Mouse (Mus musculus) heart, embryonic 11.5 days (tissue): ENCODE measurements around the gene Psen2. TPM values are rescaled to one million over a fixed set of nuclear protein-coding genes. Genes with fewer than 3 reads are reported as not detected.

Experiments
- ATAC-seq: fragments of 200-750 bp; cut with Nextera tagmentation; replicated peaks from 2 replicates; pipeline ENCODE4 v1.8.0; 2017; ENCODE audit warnings: moderate library complexity; ENCODE audit not compliant: insufficient number of reproducible peaks, low FRiP score, low TSS enrichment
- H3K27ac ChIP-seq: fragments of 300-500 bp; sonication (generic); 2 replicates; pipeline ENCODE4 v1.5.1; 2014; ENCODE audit warnings: mild to moderate bottlenecking, low read depth, low read length
- H3K27me3 ChIP-seq: fragments of 300-500 bp; sonication (generic); 2 replicates; pipeline ENCODE4 v1.6.1; 2014; ENCODE audit warnings: mild to moderate bottlenecking, low read length, mixed read lengths; ENCODE audit not compliant: control insufficient read depth, insufficient read depth
- H3K36me3 ChIP-seq: fragments of 300-500 bp; sonication (generic); 2 replicates; pipeline ENCODE4 v1.6.1; 2014; ENCODE audit warnings: mild to moderate bottlenecking, low read length, moderate library complexity, mixed read lengths; ENCODE audit not compliant: control insufficient read depth, insufficient read depth
- H3K4me1 ChIP-seq: fragments of 300-500 bp; sonication (generic); 2 replicates; pipeline ENCODE4 v1.6.1; 2014; ENCODE audit warnings: low read length; ENCODE audit not compliant: control insufficient read depth, insufficient read depth
- H3K4me2 ChIP-seq: fragments of 300-500 bp; sonication (generic); 2 replicates; pipeline ENCODE4 v1.6.1; 2014; ENCODE audit warnings: mild to moderate bottlenecking, moderate library complexity
- H3K4me3 ChIP-seq: fragments of 300-500 bp; sonication (generic); 2 replicates; pipeline ENCODE4 v1.5.1; 2014; ENCODE audit warnings: low read depth, low read length
- H3K9ac ChIP-seq: fragments of 300-500 bp; sonication (generic); 2 replicates; pipeline ENCODE4 v1.6.1; 2014; ENCODE audit warnings: mild to moderate bottlenecking, low read depth, low read length, moderate library complexity
- H3K9me3 ChIP-seq: fragments of 300-500 bp; sonication (generic); replicated peaks from 2 replicates; pipeline ENCODE4 v1.6.1; 2016; ENCODE audit warnings: low read length; ENCODE audit not compliant: control insufficient read depth
- WGBS: fragments of 180-500 bp; shearing (Covaris S2); extraction: QIAGEN DNeasy Blood & Tissue Kit; methylation state at CpG from one replicate; pipeline ENCODE4 v1.1.7; 2014; ENCODE audit not compliant: insufficient replicate concordance; 5-methylcytosine and 5-hydroxymethylcytosine counted together
- polyA plus RNA-seq: library from polyadenylated mRNA; unstranded; fragments of >200 nt; fragmentation: Nextera tagmentation; extraction: Ambion mirVana; gene quantifications from 2 replicates; pipeline ENCODE4 v1.2.1, GENCODE M21; 2014

The Psen2 gene
- polyA plus RNA-seq, 1 experiment from 2014 or later: 14.7 TPM

DNA sequence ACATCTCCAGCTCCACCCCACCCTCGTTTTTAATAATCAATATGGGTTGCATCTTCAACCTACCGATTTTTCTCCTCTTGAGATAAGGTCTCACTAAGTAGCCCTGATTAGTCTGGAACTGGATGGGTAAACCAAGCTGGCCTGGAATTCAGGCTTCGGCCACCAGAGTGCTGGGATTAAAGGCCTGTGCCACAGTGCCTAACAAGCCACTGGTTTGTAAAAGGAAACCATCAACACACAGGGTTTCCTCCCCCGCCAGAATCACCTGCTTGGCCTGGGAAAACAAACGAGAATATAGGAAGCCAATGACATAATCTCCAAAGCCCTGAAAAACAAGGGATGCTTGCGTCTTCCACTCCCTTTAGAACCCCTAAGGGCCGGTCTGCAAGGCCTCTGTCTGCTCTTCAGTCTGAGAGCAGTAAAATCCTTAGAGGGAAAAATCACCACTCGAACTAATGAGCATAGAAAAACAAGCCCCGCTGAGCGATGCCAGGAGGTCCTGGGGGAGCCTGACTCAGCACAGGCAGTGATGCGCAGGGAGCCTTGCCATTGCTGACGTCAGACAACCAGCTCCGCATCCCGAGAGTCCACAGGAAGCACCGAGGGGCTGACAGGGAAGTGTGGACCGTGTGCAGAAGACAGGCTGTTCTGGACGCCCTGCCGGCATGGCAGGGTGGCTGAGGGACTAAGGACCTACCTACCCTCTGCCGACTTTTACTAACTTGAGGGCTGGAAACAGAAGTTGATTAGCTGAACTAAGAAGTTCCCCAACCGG lies 13.4 kb downstream of the Psen2 start:
- Histone ChIP-seq H3K4me2 (peak overlapping the region; percentile 48), H3K9me3 (no peaks in the 10 kb centered on the region), H3K9ac (no peak overlapping the region), H3K4me3 (no peak overlapping the region), H3K27ac (peak overlapping the region; percentile 51), H3K27me3 (peaks cover under 1% of the 10 kb centered on the region; the same call in 1 of the 2 replicates), H3K36me3 (no peaks in the 10 kb centered on the region), H3K4me1 (peaks cover 42% of the 10 kb centered on the region)
- WGBS: 11% methylated on average over 20 of the region's 20 CpGs
- ATAC-seq: peak; percentile 47; the same call in 1 of the 2 replicates

DNA sequence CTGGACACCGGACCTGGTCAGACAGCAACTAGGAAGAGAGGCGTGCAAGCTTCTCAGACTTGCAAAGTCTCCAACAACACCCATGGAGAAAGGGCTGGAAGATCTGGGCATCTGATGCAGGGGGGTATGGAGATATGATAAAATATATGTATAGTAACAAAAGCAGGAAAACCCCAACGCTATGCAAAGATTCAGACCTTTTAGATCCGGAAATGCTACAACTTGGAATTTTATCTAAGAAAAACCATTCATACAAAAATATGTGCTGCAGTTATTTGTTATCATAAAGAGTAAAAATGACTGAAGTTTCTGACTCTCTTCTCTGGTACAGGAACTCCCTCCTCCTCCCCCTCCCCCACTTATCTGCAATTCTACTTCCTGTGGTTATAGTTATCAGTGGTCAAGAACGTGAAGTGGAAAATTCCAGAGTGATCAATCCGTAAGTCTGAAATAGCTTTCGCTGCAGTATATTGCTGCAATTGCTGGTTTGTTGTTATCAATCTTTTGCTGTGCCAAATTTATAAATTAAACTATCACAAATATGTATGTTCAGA lies 14.6 kb downstream of the Psen2 start:
- peak overlapping the region; percentile 24; the same call in 1 of the 2 replicates for H3K27ac ChIP-seq
- WGBS: 41% methylated on average over 7 of the region's 7 CpGs
- peak overlapping the region; percentile 19 for H3K4me2 ChIP-seq
- no peaks in the 10 kb centered on the region for H3K9me3 ChIP-seq
- H3K36me3 ChIP-seq: no peaks in the 10 kb centered on the region
- ATAC-seq: no peak
- no peak overlapping the region for H3K9ac ChIP-seq
- no peaks in the 10 kb centered on the region for H3K27me3 ChIP-seq
- no peak overlapping the region for H3K4me3 ChIP-seq
- peaks cover 37% of the 10 kb centered on the region for H3K4me1 ChIP-seq

DNA sequence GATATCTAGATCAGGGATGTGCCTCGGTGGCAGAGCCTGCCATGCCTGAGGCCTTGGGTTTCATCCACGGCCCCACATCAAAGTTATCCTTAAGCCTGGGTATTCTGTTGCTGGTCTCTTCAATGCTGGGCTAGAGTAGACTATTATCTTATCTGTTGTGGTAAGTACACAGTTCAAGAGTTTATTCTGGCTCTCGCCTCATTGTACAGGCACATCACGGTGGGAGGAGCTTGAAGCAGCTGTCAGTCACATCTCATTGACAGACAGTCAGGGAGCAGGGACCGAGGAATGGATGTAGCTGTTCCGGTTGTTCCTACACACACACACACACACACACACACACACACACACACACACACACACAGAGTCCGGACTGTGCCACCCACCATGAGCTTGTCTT lies 15.3 kb downstream of the Psen2 start:
- Histone ChIP-seq H3K27me3 (no peaks in the 10 kb centered on the region), H3K9me3 (no peaks in the 10 kb centered on the region), H3K27ac (peak overlapping the region; percentile 22; the same call in 1 of the 2 replicates), H3K36me3 (no peaks in the 10 kb centered on the region), H3K4me1 (peaks cover 37% of the 10 kb centered on the region), H3K4me2 (peak overlapping the region; percentile 11; the same call in 1 of the 2 replicates), H3K4me3 (no peak overlapping the region), H3K9ac (no peak overlapping the region)
- ATAC-seq: no peak
- WGBS: 39% methylated on average over 7 of the region's 7 CpGs

DNA sequence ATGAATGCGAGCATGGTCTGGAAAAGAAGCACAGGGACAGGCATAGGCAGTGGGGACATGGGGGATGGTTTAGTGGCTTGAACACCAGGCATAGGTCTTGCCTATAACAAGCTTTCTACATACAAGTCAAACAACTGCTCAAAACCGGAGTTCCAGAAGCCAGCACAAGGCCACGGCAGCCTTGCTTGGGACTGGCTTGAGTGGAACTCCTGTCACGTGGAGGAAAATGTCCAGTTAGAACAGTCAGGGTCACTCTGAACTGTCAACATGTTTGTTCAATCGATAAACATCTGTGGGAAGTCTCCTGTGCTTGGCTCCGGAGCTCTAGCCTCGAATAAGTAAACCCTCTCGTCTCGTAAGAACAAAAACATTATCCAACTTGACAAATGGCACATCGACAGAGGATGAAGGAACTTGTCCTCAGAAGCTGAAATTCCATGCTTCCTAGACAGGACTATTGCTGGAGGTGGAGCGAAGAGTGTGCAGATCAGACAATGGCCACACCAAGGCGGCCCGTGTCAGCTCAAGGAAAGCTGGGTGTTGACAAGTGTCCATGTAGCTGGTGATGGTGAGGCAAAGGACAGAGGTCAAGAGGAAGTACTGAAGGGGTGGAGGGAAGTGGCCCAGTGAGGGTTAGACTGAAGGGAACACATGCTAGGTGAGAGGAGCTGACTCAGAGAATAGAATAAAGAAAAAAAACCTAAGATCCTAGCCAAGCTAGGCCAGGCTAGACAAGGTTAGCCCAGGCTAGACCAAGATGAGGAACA lies 17.3 kb downstream of the Psen2 start:
- no peaks in the 10 kb centered on the region for H3K36me3 ChIP-seq
- H3K4me3 ChIP-seq: no peak overlapping the region
- H3K4me1 ChIP-seq: peaks cover 30% of the 10 kb centered on the region
- 49% methylated on average over 13 of the region's 13 CpGs for WGBS
- no peak overlapping the region for H3K4me2 ChIP-seq
- no peak overlapping the region for H3K27ac ChIP-seq
- no peak overlapping the region for H3K9ac ChIP-seq
- no peaks in the 10 kb centered on the region for H3K27me3 ChIP-seq
- no peaks in the 10 kb centered on the region for H3K9me3 ChIP-seq
- ATAC-seq: no peak

DNA sequence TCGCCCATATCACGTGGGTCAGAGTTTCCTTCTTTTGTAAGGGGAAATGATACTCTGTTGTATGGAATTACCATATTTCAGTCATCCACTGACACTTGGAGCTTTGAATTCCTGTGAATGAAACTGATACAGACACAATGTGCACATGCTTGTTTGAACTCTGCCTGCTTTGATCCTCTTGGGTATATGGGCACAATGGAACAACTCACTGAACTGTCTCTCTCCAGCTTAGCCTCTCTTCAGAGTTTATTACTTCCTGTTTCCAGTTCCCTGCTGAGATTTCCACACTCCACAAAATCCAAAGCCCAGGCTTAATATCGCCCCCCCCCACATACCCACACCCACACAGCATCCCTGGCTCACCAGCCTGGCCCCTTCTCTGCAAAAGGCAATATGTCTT lies 31.5 kb downstream of the Psen2 start:
- H3K9ac ChIP-seq: no peak overlapping the region
- no peak overlapping the region for H3K27ac ChIP-seq
- H3K27me3 ChIP-seq: no peaks in the 10 kb centered on the region
- no peak overlapping the region for H3K4me2 ChIP-seq
- no peak for ATAC-seq
- no peaks in the 10 kb centered on the region for H3K9me3 ChIP-seq
- H3K4me3 ChIP-seq: no peak overlapping the region
- 68% methylated on average over 3 of the region's 3 CpGs for WGBS
- no peaks in the 10 kb centered on the region; the same call in 1 of the 2 replicates for H3K4me1 ChIP-seq
- no peaks in the 10 kb centered on the region for H3K36me3 ChIP-seq

DNA sequence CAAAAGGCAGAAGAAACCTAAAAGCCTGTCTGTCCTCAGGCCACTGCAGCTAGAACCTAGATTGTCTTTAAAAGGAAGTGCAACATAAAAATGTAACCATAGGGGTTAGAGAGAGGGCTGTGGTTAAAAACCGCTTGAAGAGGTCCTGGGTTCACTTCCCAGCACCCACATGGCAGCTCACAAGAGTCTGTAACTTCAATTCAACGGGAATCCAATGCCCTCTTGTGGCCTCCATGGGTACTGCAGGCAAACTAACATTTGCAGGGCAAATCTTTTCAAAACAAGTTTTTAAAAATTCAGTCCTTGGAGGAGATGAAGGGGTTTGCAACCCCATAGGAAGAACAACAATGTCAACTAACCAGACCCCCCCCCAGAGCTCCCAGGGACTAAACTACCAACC lies 32.7 kb downstream of the Psen2 start:
- H3K4me1 ChIP-seq: peaks cover 6% of the 10 kb centered on the region
- H3K4me2 ChIP-seq: no peak overlapping the region
- no peaks in the 10 kb centered on the region for H3K9me3 ChIP-seq
- ATAC-seq: no peak
- no peak overlapping the region for H3K27ac ChIP-seq
- H3K36me3 ChIP-seq: no peaks in the 10 kb centered on the region
- no peak overlapping the region for H3K4me3 ChIP-seq
- H3K27me3 ChIP-seq: no peaks in the 10 kb centered on the region
- H3K9ac ChIP-seq: no peak overlapping the region
- 26% methylated on average over 2 of the region's 2 CpGs for WGBS

DNA sequence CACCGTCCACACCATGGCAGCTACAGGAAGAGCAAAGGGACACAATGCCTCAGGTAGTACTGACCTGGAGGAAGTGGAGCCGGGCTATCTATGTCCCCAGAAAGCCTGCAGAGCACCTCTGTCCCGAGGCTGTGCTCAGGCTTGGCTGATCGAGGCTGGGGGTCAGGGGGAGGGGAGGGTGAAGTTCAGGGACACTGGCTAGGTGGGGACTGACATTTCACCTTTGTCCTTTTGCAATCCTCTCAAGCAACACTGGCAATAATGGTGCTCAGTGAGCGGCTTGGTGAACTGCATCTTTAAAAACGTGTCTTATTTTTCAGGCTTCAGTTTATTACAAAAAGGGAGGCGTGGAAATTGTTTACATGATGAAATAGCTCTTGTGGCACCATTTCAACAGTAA lies 33.3 kb downstream of the Psen2 start:
- Histone ChIP-seq H3K9ac (no peak overlapping the region), H3K4me1 (peaks cover 6% of the 10 kb centered on the region), H3K4me3 (no peak overlapping the region), H3K4me2 (no peak overlapping the region), H3K27ac (no peak overlapping the region), H3K9me3 (no peaks in the 10 kb centered on the region), H3K36me3 (no peaks in the 10 kb centered on the region), H3K27me3 (no peaks in the 10 kb centered on the region)
- WGBS: 84% methylated on average over 7 of the region's 7 CpGs
- ATAC-seq: no peak

DNA sequence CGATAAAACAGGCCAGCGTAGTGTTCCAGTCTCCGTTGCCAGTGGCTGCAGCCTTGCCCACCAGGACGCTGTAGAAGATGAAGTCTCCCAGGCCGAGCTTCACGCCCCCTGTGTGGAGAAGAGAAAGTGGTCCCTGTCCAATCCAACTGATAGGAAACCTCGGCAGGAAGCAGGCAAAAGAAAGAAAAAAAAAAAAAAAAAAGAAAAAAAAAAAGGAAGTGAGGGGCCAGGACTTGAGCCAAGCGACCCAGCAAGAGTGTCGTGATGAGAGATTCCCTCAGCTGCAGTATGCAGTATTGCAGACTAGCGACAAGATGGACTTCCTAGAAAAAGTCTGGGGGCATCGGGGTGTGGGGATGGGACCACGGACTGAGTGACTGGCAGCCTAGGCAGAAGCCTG lies 34.4 kb downstream of the Psen2 start:
- H3K36me3 ChIP-seq: no peaks in the 10 kb centered on the region
- H3K27ac ChIP-seq: no peak overlapping the region
- peaks cover 6% of the 10 kb centered on the region for H3K4me1 ChIP-seq
- no peaks in the 10 kb centered on the region for H3K27me3 ChIP-seq
- 73% methylated on average over 12 of the region's 12 CpGs for WGBS
- no peaks in the 10 kb centered on the region for H3K9me3 ChIP-seq
- no peak overlapping the region for H3K4me3 ChIP-seq
- ATAC-seq: no peak
- H3K9ac ChIP-seq: no peak overlapping the region
- H3K4me2 ChIP-seq: no peak overlapping the region
